Mouse (Mus musculus) limb, embryonic 10.5 days (tissue): ENCODE measurements around the gene Pipox. TPM values are rescaled to one million over a fixed set of nuclear protein-coding genes. Genes with fewer than 3 reads are reported as not detected.
A peak's percentile ranks its signal among the peaks of the same experiment; 100 is the strongest.

Source experiments
- DNase-seq: peaks from one replicate; pipeline ENCODE4 v3.0.0-alpha.2; 2017; ENCODE audit warnings: low spot score
- H3K27ac ChIP-seq: fragments of 300-500 bp; sonication (generic); 2 replicates; pipeline ENCODE4 v1.5.1; 2016; ENCODE audit warnings: mild to moderate bottlenecking
- H3K27me3 ChIP-seq: fragments of 300-500 bp; sonication (generic); 2 replicates; pipeline ENCODE4 v1.6.1; 2016; ENCODE audit warnings: low read depth, mild to moderate bottlenecking; ENCODE audit not compliant: poor library complexity, severe bottlenecking
- H3K36me3 ChIP-seq: fragments of 300-500 bp; sonication (generic); 2 replicates; pipeline ENCODE4 v1.6.1; 2016; ENCODE audit warnings: mild to moderate bottlenecking, moderate library complexity
- H3K4me1 ChIP-seq: fragments of 300-500 bp; sonication (generic); 2 replicates; pipeline ENCODE4 v1.6.1; 2016
- H3K4me3 ChIP-seq: fragments of 300-500 bp; sonication (generic); 2 replicates; pipeline ENCODE4 v1.5.1; 2016; ENCODE audit warnings: mild to moderate bottlenecking, moderate library complexity
- H3K9me3 ChIP-seq: fragments of 300-500 bp; sonication (generic); replicated peaks from 2 replicates; pipeline ENCODE4 v1.6.1; 2016; ENCODE audit warnings: mild to moderate bottlenecking
- WGBS: fragments of 180-500 bp; shearing (Covaris S2); methylation state at CpG from one replicate; pipeline ENCODE4 v1.1.7; 2016; 5-methylcytosine and 5-hydroxymethylcytosine counted together
- polyA plus RNA-seq: library from polyadenylated mRNA; unstranded; fragments of >200 nt; fragmentation: Nextera tagmentation; extraction: Ambion mirVana; gene quantifications from 2 replicates; pipeline ENCODE4 v1.2.1, GENCODE M21; 2016

The Pipox gene
- polyA plus RNA-seq, 1 experiment from 2014 or later: 0.48 TPM

- no peaks in the 10 kb centered on the region for H3K9me3 ChIP-seq
- H3K27ac ChIP-seq: no peak overlapping the region
- DNase-seq: no peak
- no peaks in the 10 kb centered on the region for H3K36me3 ChIP-seq
- H3K4me3 ChIP-seq: no peak overlapping the region
- peaks cover 37% of the 10 kb centered on the region for H3K4me1 ChIP-seq
- WGBS: 45% methylated on average over 17 of the region's 17 CpGs
- peaks cover 48% of the 10 kb centered on the region; the same call in 1 of the 2 replicates for H3K27me3 ChIP-seq
Measured at GRCm38 (mm10) chr11:77887373-77887960, 6.4 kb downstream of the Pipox start.

- peaks cover 35% of the 10 kb centered on the region for H3K4me1 ChIP-seq
- H3K36me3 ChIP-seq: no peaks in the 10 kb centered on the region
- whole genome bisulfite sequencing: 50% methylated on average over 8 of the region's 8 CpGs
- H3K4me3 ChIP-seq: no peak overlapping the region
- H3K9me3 ChIP-seq: no peaks in the 10 kb centered on the region
- H3K27me3 ChIP-seq: peaks cover 49% of the 10 kb centered on the region
- no peak overlapping the region for H3K27ac ChIP-seq
- no peak for DNase-seq
Measured at GRCm38 (mm10) chr11:77885246-77885575, 8.7 kb downstream of the Pipox start.

- 0 out of 2 replicates have a peak overlapping the region, but pooled peaks have one; percentile 0 for H3K27ac ChIP-seq
- 36% methylated on average over 10 of the region's 10 CpGs for WGBS
- H3K4me1 ChIP-seq: peaks cover 35% of the 10 kb centered on the region
- H3K9me3 ChIP-seq: no peaks in the 10 kb centered on the region
- DNase-seq: no peak
- H3K27me3 ChIP-seq: peaks cover 49% of the 10 kb centered on the region
- no peak overlapping the region for H3K4me3 ChIP-seq
- H3K36me3 ChIP-seq: no peaks in the 10 kb centered on the region
Measured at GRCm38 (mm10) chr11:77884524-77885245, 9.2 kb downstream of the Pipox start.

GRCm38 (mm10) chr11:77876760-77877148 lies 17.1 kb downstream of the Pipox start:
- Histone ChIP-seq H3K9me3 (no peaks in the 10 kb centered on the region), H3K27me3 (peaks cover 59% of the 10 kb centered on the region), H3K36me3 (no peaks in the 10 kb centered on the region), H3K4me3 (no peak overlapping the region), H3K27ac (no peak overlapping the region; the same call in 1 of the 2 replicates), H3K4me1 (peaks cover 26% of the 10 kb centered on the region)
- no peak for DNase-seq
- WGBS: 43% methylated on average over 11 of the region's 11 CpGs

- peaks cover 29% of the 10 kb centered on the region for H3K4me1 ChIP-seq
- peaks cover 58% of the 10 kb centered on the region for H3K27me3 ChIP-seq
- DNase-seq: no peak
- H3K36me3 ChIP-seq: no peaks in the 10 kb centered on the region
- H3K27ac ChIP-seq: peak overlapping the region; percentile 19; the same call in 1 of the 2 replicates
- 63% methylated on average over 26 of the region's 26 CpGs for WGBS
- H3K4me3 ChIP-seq: no peak overlapping the region
- H3K9me3 ChIP-seq: no peaks in the 10 kb centered on the region
Measured at GRCm38 (mm10) chr11:77875847-77876759, 17.8 kb downstream of the Pipox start.

- 58% methylated on average over 5 of the region's 5 CpGs for WGBS
- Histone ChIP-seq H3K27me3 (peaks cover 62% of the 10 kb centered on the region), H3K9me3 (no peaks in the 10 kb centered on the region), H3K36me3 (no peaks in the 10 kb centered on the region), H3K4me1 (peaks cover 29% of the 10 kb centered on the region), H3K27ac (no peak overlapping the region), H3K4me3 (no peak overlapping the region)
- no peak for DNase-seq
Measured at GRCm38 (mm10) chr11:77875269-77875668, 18.6 kb downstream of the Pipox start.

GRCm38 (mm10) chr11:77874685-77875231 lies 19.1 kb downstream of the Pipox start:
- no peak for DNase-seq
- Histone ChIP-seq H3K9me3 (no peaks in the 10 kb centered on the region), H3K4me3 (no peak overlapping the region), H3K27me3 (peaks cover 66% of the 10 kb centered on the region), H3K4me1 (peaks cover 29% of the 10 kb centered on the region), H3K27ac (no peak overlapping the region), H3K36me3 (no peaks in the 10 kb centered on the region)
- 61% methylated on average over 6 of the region's 6 CpGs for WGBS

GRCm38 (mm10) chr11:77873116-77873515 lies 20.8 kb downstream of the Pipox start:
- Histone ChIP-seq H3K4me3 (0 out of 2 replicates have a peak overlapping the region, but pooled peaks have one; percentile 27), H3K27ac (no peak overlapping the region), H3K9me3 (no peaks in the 10 kb centered on the region), H3K4me1 (peaks cover 38% of the 10 kb centered on the region), H3K36me3 (no peaks in the 10 kb centered on the region), H3K27me3 (peaks cover 80% of the 10 kb centered on the region)
- 40% methylated on average over 3 of the region's 3 CpGs for WGBS
- DNase-seq: no peak

- H3K4me3 ChIP-seq: peak overlapping the region; percentile 27; the same call in 1 of the 2 replicates
Measured at GRCm38 (mm10) chr11:77872685-77873084, 21.2 kb downstream of the Pipox start.

GRCm38 (mm10) chr11:77872236-77872635 lies 21.7 kb downstream of the Pipox start:
- Histone ChIP-seq H3K4me3 (peak overlapping the region; percentile 27; the same call in 1 of the 2 replicates), H3K27me3 (peaks cover 86% of the 10 kb centered on the region), H3K9me3 (no peaks in the 10 kb centered on the region), H3K27ac (no peak overlapping the region), H3K4me1 (peaks cover 46% of the 10 kb centered on the region), H3K36me3 (no peaks in the 10 kb centered on the region)
- WGBS: 2% methylated on average over 11 of the region's 11 CpGs
- DNase-seq: no peak

More at GRCm38 (mm10) chr11:77872685-77873084, 21.2 kb downstream of the Pipox start:
- Histone ChIP-seq H3K4me1 (peaks cover 42% of the 10 kb centered on the region), H3K27ac (no peak overlapping the region; the same call in 1 of the 2 replicates), H3K27me3 (peaks cover 84% of the 10 kb centered on the region), H3K9me3 (no peaks in the 10 kb centered on the region), H3K36me3 (no peaks in the 10 kb centered on the region)
- no peak for DNase-seq
- whole genome bisulfite sequencing: 3% methylated on average over 7 of the region's 7 CpGs

GRCm38 (mm10) chr11:77871436-77871835 lies 22.5 kb downstream of the Pipox start:
- Histone ChIP-seq H3K27me3 (peaks cover 86% of the 10 kb centered on the region), H3K4me3 (no peak overlapping the region), H3K9me3 (no peaks in the 10 kb centered on the region), H3K27ac (no peak overlapping the region), H3K36me3 (no peaks in the 10 kb centered on the region), H3K4me1 (peaks cover 42% of the 10 kb centered on the region)
- WGBS: 43% methylated on average over 4 of the region's 4 CpGs
- DNase-seq: no peak

- 0 out of 2 replicates have a peak overlapping the region, but pooled peaks have one; percentile 4 for H3K27ac ChIP-seq
- no peak for DNase-seq
- peaks cover 40% of the 10 kb centered on the region for H3K4me1 ChIP-seq
- H3K36me3 ChIP-seq: peaks cover 7% of the 10 kb centered on the region
- 9% methylated on average over 11 of the region's 12 CpGs for WGBS
- peaks cover 95% of the 10 kb centered on the region for H3K27me3 ChIP-seq
- H3K4me3 ChIP-seq: no peak overlapping the region
- no peaks in the 10 kb centered on the region for H3K9me3 ChIP-seq
Measured at GRCm38 (mm10) chr11:77867419-77868083, 26.3 kb downstream of the Pipox start.
